Mouse (Mus musculus): ENCODE measurements around the gene Dlg1. TPM values are rescaled to one million over a fixed set of nuclear protein-coding genes. Genes with fewer than 3 reads are reported as not detected.

Dlg1 gene
- total RNA-seq, 2 experiments from 2014 or later, result 188 to 190 TPM

DNA sequence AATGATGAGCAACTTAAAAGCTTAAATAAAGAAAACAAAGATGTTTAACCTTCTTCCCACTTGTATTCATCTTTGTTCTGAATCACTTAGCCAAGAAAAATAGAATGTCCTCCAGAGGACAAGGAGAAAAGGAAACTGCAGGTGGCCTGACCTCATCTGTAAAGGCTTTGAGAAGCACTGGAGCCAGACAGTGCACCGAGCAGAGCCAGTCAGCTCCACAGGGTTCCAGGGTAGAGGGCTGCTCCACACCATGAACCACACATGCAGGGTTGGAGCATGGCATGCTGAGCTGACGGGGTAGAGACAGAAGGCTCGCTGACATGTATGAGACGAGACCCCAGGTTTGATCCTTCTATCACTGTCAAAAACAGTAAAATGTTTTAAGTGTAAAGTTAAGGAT is 162.8 kb downstream of the Dlg1 start:
- no peak for DNase-seq (ENCODE audit: low spot score in 2 of 2)
- intact Hi-C loops (cut with DNase I), result no loop called here

- intact Hi-C loops (cut with DNase I), result no loop called here
- DNase-seq (ENCODE audit: low spot score in 2 of 2), result no peak
These were observed 167.5 kb downstream of the Dlg1 start for GRCm38 (mm10) chr16:31830726-31831125.

- intact Hi-C loops (cut with DNase I), result no loop called here
- no peak for DNase-seq (ENCODE audit: low spot score in 2 of 2)
These were observed 169.6 kb downstream of the Dlg1 start for GRCm38 (mm10) chr16:31832630-31833422.

GRCm38 (mm10) chr16:31834011-31834584 is 170.9 kb downstream of the Dlg1 start:
- DNase-seq (ENCODE audit: low spot score in 2 of 2), result no peak

DNA sequence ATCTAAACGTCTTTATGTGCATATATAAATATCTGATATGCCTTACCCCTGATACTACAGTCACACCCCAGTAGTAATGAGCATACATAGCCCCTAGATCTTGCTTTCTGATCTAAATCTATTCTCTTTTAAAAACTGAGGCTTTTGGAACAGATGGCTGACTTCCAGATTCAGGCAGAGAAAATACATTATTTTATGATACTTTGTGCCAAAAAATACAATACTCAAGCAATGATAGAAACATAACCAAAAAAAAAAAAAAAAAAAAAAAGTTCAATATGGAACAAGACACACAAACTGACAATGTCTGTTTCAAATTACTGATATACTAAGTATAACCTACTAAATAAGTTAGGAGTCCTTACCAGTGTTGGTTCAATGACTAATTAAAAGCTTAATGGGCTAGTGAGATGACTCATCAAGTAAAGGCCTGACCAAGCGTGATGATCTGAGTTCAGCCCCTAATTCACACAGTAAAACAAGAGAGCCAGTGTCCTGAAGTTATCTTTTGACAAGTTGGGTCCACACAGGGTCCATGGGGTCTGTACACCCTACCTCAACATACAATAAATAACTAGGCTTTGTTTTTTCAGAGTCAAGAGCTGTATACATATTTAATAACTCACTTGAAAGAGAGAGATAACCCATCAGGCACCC is 171.5 kb downstream of the Dlg1 start:
- DNase-seq (ENCODE audit: low spot score in 2 of 2), result no peak
- intact Hi-C loops (cut with DNase I), result no loop called here

More at GRCm38 (mm10) chr16:31834011-31834584, 170.9 kb downstream of the Dlg1 start:
- intact Hi-C loops (cut with DNase I), result no loop called here

GRCm38 (mm10) chr16:31837362-31837761 is 174.1 kb downstream of the Dlg1 start:
- intact Hi-C loops (cut with DNase I), result no loop called here
- DNase-seq (ENCODE audit: low spot score in 2 of 2), result no peak

- intact Hi-C loops (cut with DNase I), result no loop called here
- DNase-seq (ENCODE audit: low spot score in 2 of 2), result no peak
These were observed 181.0 kb downstream of the Dlg1 start for GRCm38 (mm10) chr16:31844246-31844645.

DNA sequence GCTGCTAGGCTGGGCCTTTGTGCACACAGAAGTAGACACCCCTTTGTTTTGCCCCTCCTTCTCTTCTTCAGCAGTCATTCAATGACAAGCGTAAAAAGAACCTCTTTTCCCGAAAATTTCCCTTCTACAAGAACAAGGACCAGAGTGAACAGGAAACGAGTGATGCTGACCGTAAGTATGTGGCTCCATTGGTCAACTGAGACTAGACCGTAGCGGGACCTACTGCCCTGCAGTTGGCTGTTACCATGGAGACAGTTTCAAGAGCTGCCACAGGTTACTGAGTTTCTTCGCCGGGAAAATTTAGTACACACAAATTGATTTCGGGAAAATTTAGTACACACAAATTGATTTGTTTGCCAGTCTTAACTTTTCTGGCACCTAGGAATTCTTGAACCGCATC is 183.5 kb downstream of the Dlg1 start:
- intact Hi-C loops (cut with DNase I), result no loop called here

GRCm38 (mm10) chr16:31863920-31864319 is 200.7 kb downstream of the Dlg1 start:
- DNase-seq (ENCODE audit: low spot score in 2 of 2), result no peak
- intact Hi-C loops (cut with DNase I), result no loop called here

More for the DNA sequence above, 183.5 kb downstream of the Dlg1 start:
- no peak for DNase-seq (ENCODE audit: low spot score in 2 of 2)

- DNase-seq (ENCODE audit: low spot score in 2 of 2), result no peak
- intact Hi-C loops (cut with DNase I), result no loop called here
These were observed 202.0 kb downstream of the Dlg1 start for GRCm38 (mm10) chr16:31865242-31865641.

DNA sequence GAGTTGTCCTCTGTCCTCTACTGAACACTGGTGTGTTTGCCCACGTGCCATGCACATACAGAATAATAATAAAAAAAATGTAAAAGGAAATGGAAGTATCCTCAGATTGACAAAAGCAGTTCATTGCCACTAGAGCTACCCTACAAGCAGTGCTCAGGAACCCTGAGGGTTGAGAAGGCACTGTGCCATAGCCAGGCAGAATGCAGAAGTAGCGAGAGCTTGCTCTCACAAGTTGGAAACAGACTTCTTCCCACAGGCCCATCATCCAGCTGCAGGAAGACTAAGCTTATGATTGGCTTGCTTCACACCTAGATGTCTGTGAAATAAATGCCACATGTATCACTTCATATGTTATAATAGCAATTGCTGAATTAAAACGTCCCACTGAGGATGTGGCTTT is 203.7 kb downstream of the Dlg1 start:
- intact Hi-C loops (cut with DNase I), result no loop called here
- no peak for DNase-seq (ENCODE audit: low spot score in 2 of 2)

DNA sequence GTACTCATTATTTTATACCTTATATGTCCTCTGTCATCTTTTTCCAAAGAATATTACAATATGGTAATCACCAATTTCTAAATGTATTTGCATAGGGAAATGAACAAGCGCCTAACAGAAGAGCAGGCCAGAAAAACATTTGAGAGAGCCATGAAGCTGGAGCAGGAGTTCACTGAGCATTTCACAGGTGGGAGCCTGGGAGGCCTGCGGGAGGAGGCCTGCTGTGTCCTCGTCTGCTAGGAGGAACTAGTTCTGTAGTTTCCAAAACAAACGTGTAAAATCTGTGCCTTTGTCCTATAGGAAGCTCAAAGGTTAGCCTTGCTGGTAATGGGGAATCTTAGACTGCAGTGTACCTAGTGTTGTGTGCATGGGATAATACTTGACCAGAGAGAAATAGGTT is 204.5 kb downstream of the Dlg1 start:
- DNase-seq (ENCODE audit: low spot score in 2 of 2), result no peak
- intact Hi-C loops (cut with DNase I), result no loop called here

DNA sequence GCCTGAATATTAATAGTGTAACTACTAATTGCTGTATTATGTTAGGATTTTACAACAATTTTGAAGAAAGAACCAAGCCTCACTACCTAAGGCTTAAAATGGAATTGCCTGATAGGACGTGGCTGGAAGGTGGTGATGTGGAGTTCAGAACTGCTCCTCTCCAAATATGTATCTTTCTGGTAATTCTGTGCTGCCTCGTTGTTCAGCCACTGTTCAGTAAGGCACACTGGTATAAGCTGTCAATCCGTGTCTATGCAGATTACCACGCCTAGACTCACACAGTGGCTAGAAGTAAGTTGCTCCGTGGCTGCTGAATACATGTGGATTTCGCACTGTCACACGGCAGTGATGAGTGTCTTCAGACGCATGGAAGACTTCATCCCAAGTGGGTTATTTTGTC is 210.5 kb downstream of the Dlg1 start:
- DNase-seq (ENCODE audit: low spot score in 2 of 2), result no peak
- intact Hi-C loops (cut with DNase I), result no loop called here

DNA sequence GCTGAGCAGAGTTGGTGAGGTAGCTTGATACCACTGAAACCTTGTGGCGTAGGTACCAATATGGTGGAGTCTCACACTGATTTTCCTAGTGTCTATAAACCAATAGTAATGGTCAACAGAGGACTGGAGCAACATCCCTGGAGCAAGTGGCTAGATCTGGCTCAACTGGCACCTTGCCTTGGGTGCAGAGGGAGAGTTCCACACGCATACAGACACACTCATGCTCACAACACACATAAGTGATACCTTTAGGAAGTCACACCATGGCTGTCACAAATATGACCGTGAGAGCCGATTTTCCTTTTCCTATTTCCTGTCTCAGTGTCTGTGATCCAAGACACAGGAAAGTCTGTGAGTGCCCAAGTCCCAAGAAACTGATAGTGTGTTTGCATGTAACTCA is 212.1 kb downstream of the Dlg1 start:
- DNase-seq (ENCODE audit: low spot score in 2 of 2), result no peak
- intact Hi-C loops (cut with DNase I), result no loop called here

DNA sequence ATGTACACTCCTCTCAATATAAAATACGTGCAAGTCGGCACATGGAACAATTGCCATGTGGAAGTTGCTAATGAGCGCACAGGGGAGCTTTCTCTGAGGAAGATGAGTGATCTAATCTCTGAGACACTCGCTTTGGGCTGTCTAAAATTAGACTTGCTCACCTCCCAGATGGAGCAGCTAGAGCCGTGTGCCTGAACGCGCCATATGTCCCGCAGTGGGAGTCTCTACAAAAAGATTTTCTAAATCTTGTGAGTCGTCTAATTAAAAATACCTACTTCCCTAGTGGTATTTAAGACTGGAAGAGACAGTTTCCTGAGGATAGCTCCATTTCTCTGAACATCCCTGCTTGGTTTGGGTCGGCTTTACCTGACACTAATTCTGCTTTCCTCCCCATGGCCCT is 213.1 kb downstream of the Dlg1 start:
- DNase-seq (ENCODE audit: low spot score in 2 of 2), result peak; percentile 73 to 97
- intact Hi-C loops (cut with DNase I), result loop anchor here (1.0 to 2.0 kb wide), 2 partner anchors 22 to 32 kb away; no protein-coding TSS in a partner anchor

DNA sequence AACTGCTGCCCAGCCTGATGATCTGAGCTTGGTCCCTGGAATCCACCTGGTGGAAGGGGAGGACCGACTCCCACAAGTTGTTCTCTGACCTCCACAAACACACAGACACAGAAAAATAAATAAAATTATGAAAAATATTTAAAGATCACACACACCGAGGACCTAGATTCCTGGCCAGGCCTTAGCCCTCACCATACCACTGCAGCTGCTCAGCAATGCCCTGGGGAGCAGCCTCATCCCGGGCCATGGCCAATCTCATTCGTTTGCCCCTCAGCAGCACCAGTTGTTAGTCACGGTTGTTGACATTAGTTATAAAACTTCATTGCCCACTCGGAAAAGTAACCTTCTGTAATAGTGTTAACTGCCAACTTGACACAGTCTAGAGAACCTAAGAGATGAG is 214.8 kb downstream of the Dlg1 start:
- intact Hi-C loops (cut with DNase I), result loop anchor here (2.0 kb wide), 1 partner anchor 41 kb away; no protein-coding TSS in a partner anchor
- DNase-seq (ENCODE audit: low spot score in 2 of 2), result no peak

GRCm38 (mm10) chr16:31878573-31879257 is 215.5 kb downstream of the Dlg1 start, which contains the start of gene Meltf:
Gene Meltf, plus strand, starts transcription at chr16:31878810.
- no peak for DNase-seq (ENCODE audit: low spot score in 2 of 2)
- intact Hi-C loops (cut with DNase I), result loop anchor here (2.0 kb wide), 1 partner anchor 40 kb away; no protein-coding TSS in a partner anchor

- DNase-seq (ENCODE audit: low spot score in 2 of 2), result no peak
- intact Hi-C loops (cut with DNase I), result no loop called here
These were observed 217.1 kb downstream of the Dlg1 start for GRCm38 (mm10) chr16:31880146-31880840.

GRCm38 (mm10) chr16:31882381-31882908 is 219.2 kb downstream of the Dlg1 start:
- no peak for DNase-seq (ENCODE audit: low spot score in 2 of 2)
- intact Hi-C loops (cut with DNase I), result no loop called here
